Mouse (Mus musculus): ENCODE measurements around the gene Acot11. TPM values are rescaled to one million over a fixed set of nuclear protein-coding genes. Genes with fewer than 3 reads are reported as not detected.
A peak's percentile ranks its signal among the peaks of the same experiment; 100 is the strongest.
"Not testable (repeated sequence)": the region's sequence is repeated elsewhere in the genome, so short reads cannot be mapped to it uniquely, and the experiment has no call there.

The Acot11 gene
- total RNA-seq, 2 experiments from 2014 or later = 9.9 to 13.2 TPM

DNA sequence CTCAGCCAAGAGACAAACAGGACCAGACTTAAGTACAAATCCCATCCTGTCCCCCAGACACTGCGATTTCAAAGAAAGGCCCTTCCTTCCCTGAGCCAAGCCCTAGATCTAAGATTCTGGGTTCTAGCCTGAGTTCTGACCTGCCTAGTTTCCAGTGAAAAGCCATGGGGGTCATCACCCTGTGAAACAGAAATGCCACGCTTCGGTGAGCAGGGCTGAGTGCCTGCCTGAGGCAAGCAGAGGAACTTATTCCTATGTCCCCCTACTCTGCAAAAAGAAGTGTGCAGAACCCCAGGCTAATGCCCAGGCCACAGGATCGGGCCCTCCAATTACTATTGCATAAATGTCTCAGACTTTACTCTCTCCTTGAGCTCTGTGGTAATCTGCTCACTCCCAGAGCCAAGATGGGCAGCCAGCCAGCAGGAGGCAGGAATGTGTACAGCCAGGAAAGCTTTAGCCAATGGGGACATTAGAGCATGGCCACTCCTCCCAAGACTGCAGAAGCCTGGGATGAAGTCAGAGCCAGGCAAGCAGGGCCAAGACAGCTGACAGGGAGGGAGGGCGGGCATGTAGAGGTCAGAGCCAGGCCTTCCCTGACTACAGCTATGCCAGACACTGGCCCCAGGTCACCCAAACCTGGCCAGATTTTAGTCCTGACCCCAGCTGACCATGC is 26.5 kb downstream of the Acot11 start:
- DNase-seq (ENCODE audit: low spot score) = peak; percentile 98

DNA sequence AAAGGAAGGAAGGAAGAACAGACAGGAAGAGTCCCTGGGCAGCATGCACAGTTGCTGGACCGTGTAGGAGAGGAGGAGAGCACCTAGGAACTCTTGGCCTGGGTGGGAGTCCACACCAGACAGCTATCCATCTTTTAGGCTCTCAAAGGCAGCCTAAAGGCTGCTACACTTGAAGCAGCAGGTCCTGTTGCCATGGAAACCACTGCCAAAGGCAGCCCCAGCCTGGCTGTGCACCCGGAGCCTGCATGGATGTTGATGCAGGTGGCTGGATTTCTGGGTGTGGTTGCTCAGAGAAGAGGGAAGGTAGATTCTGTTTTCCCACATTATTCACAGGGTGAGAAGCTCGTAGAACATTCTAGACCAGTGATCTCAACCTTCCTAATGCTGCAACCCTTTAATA is 27.8 kb downstream of the Acot11 start:
- DNase-seq (ENCODE audit: low spot score) = no peak

DNA sequence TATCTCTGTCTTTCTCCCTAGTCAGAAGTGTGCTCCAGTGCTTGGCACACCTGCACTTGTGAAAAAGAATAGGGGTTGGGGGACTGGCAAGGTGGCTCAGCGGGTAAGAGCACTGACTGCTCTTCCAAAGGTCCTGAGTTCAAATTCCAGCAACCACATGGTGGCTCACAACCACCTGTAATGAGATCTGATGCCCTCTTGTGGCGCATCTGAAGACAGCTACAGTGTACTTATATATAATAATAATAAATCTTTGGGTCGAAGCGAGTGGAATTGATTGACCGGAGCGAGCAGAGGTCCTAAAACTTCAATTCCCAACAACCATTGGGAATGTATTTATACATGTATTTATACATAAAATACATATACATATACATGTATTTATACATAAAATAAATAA is 29.0 kb downstream of the Acot11 start:
- DNase-seq (ENCODE audit: low spot score) = not testable (repeated sequence)

DNA sequence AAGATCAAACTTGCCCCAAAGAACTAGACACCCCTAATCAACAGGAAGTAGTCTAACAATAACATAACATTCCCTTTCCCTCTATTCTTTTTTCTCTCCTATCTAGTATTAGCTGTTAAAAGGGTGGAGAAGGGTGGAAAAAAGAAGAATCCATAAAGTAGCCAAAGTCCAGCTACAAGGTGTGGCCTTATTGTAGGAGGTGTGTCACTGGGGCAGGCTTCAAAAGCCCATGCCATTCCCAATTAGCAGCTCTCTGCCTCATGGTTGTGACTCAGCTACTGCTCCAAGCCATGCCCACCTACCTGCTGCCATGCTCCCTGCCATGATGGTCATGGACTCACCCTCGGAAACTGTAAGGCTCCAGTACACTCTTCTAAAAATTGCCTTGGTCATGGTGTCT is 32.2 kb downstream of the Acot11 start:
- DNase-seq (ENCODE audit: low spot score) = no peak

DNA sequence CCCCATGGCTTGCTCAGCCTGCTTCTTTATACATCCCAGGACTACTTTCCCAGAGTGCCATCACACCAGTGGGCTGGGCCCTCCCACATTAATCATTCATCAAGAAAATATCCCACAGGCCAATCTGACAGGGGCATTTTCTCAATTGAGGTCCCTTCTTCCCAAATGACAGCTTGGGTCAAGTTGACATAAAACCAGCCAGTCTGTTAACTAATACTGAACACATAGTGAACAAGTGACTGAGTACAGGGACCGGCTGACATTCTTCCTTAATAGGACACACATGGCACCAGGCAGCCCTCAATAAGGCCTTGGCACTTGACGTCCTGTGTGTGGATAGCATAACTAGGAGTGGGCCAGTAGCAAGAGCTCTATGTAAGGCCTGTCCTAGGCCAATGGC is 35.5 kb downstream of the Acot11 start:
- DNase-seq (ENCODE audit: low spot score) = no peak

DNA sequence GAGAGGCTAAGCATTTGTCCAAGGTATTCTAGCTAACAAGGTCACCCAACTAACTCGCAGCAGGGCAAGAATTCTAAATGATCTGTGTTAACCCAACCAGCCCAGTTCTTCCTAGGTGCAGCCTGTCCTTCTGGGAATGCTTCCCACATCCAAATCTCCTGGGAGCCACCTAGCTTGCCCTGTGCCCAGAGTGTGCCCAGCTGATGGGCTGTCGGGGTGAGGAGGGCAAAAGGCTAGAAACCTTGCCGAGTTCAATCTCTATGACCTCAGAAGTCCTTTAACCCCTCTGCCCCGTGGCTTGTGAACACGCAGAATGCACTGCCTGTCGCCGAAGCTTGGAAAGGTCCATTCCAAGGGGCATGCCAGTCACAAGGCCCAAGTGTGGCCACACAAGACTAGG is 40.6 kb downstream of the Acot11 start:
- no peak for DNase-seq (ENCODE audit: low spot score)

DNA sequence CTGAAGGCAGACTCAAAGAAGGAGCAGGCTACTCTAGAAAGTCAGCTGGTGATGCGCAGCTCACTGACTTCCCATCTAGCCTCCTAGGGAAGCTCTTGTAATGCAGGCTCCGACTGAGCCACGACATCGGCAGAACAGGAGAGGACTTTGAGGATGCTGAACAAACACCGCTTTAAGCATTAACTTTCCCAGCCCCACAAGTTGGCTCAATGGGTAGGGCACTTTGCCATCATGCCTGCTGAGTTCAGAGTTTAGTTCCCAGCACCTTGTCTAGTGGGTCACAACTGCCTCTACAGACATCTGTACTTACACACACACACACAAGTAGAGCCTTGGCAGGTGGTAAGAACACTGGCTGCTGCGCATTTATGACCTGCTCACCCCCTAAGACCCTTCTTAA is 53.1 kb downstream of the Acot11 start:
- no peak for DNase-seq (ENCODE audit: low spot score)

DNA sequence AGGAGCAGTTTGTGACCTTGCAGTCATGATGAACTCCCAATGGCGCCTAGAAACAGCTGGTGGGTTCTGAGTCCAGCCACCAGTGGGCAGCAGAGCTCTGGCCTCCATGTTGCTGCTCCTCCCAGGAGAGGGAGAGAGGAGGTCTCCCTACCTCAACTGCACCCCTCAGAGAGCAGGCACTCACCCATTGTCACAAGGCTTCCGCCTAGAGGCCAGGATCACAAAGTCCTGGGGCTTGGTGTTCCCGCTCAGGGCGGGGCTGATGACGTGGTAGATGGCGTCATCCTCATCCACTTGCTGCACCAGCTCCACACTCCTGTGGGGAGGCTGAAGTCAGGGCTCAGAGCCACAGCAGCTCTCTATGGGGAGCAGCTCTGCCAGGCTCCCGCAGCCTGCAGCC is 55.1 kb downstream of the Acot11 start:
- peak; percentile 60 for DNase-seq (ENCODE audit: low spot score)

DNA sequence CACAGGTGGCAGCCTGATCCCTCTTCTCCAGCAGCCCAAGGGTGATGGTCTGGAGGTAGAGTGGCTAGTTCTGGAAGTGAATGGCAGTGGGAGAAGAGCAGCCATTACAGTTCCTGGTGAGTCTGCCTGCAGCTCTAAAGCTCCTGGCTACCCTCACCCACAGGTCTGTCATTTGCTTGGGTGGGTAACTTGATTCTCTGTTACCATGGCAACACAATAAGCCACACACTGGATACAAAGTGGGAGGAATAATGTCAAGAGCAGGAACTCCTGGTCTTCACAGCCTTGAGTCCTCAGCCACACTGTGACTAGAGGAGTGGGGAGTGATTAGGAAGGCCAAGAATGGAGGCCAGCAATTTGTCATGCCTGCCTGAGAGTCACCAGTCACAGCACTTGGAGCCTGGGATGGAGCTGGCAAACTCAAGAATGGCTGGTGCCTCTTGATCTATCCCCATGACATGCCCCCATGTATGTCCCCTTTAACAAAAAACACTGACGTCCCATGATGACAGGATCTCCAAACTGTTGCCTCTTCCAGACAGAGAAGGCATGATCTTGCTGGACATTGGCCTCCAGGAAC is 57.7 kb downstream of the Acot11 start:
- no peak for DNase-seq (ENCODE audit: low spot score)

DNA sequence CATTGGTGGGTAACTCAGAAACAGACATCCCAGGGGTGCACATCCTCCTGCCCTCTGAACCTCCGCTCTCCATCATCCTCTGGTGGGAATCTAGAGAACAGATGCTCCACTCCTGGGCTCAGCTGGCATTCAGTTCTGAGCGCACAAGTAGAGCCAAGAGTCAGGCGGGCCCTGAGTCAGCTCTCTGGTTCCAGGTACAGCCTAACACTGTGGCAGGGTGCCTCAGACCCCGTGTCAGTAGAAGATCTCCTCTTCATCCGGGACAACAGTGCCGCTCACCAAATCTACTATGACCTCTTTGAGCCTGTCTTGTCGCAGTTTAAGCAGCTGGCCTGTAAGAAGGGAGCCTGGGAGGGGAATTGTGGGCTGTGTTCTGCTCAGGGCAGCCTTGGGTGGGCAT is 58.9 kb downstream of the Acot11 start:
- no peak for DNase-seq (ENCODE audit: low spot score)

DNA sequence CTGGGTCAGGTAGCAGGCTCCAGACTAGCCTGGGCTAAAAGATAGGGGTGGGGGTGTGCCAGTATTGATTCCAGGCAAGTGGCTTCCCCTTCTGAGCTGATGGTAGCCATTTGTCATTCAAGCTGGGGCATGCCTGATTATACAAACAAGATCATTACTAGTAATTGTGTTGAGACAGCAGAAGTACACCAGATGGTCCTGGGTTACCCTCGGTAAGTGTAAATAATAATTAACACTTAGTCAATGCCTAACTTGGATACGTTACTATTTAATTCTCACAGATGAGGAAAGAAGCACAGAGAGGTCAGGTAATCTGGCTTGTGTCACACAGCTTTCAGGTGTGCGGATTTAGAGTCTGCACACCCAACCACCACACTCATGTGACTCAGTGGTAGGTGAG is 66.9 kb downstream of the Acot11 start:
- no peak for DNase-seq (ENCODE audit: low spot score)

DNA sequence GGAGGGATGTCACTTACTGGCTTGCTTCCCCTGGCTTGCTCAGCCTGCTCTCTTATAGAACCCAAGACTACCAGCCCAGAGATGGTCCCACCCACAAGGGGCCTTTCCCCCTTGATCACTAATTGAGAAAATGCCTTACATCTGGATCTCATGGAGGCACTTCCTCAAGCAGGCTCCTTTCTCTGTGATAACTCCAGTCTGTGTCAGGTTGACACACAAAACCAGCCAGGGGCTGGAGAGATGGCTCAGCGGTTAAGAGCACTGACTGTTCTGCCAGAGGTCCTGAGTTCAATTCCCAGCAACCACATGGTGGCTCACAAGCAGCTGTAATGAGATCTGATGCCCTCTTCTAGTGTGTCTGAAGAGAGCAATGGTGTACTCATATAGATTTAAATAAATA is 67.9 kb downstream of the Acot11 start:
- DNase-seq (ENCODE audit: low spot score) = not testable (repeated sequence)

DNA sequence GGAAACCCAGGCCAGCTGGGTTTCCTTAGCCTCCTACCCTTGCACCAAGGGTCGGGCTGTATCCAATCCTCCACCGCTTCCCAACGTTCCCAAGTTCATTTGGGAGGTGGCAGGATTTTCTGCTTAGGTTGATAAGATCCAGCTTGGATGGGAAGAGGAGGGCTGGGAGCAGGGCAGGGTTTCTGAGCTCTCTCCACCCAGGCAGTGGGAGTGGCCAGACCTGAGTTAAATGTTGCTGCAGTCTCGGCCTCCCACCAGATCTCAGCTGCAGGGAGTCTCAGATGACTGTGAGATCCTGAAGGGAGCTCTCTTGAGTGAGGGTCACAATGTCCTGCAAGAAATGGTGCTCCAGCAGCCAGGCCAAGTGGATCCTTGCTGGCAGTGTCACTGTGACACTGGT is 71.2 kb downstream of the Acot11 start, which contains the start of gene Fam151a:
Gene Fam151a, plus strand, starts transcription at position 254 of the 400 bp plus-strand sequence.
- no peak for DNase-seq (ENCODE audit: low spot score)

DNA sequence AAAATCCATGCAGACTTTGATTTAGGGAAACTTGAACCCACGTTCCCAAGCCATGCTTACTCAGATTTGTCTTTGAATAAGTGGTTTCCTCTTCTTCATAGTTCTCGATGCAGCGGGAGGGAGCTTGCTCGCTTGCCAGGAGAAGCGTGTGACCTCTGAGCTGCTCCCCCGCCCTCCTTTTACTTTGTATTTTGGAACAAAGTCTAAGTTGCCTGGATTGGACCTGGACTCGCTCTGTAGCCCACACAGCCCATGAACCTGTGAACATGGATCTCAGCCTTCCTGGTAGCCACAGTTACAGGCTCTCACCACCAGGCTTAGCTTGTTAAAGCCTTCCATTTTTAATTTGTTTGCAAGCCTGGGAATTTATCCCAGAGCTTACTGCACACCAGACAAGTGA is 74.0 kb downstream of the Acot11 start, which contains the start of gene Mroh7:
Gene Mroh7, minus strand, starts transcription at position 112 of the 400 bp plus-strand sequence.
- no peak for DNase-seq (ENCODE audit: low spot score)

DNA sequence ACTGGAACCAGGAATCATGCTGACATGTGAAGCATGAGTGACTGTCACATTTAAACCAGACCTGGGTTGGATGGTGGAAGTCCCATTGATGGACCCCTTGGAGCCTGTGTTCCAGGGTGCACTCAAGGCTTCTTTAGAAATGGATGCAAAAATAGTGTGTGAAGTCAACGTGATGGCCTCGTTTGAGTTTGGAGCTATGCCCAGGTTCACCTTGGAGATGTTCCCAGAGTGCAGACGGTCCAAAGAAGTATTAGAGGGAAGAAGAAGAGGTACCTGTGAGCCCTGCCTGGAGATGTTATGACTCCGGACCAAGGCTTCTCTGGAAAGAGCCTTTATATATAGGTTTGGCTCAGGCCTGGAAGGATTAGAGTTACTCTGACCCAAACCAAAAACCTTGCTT is 84.2 kb downstream of the Acot11 start:
- DNase-seq (ENCODE audit: low spot score) = peak; percentile 74

DNA sequence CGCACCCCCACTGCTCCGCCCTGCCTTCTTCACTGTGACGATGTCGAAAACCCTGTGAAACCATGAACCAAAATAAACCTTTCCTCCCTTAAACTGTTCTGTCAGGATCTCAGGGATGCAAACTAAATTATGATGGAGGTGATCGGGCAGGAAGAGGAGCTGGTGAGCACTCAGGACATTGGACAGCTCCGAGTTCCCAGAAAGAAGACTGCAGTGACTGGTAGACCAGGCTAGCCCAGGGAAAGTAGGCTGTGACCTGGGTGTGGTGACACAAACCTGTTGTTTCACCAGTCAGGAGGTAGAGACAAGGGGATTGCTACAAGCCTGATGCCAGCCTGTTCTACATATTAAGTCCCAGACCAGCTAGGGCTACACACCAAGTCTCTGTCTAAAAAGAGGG is 91.2 kb downstream of the Acot11 start:
- DNase-seq (ENCODE audit: low spot score) = no peak

DNA sequence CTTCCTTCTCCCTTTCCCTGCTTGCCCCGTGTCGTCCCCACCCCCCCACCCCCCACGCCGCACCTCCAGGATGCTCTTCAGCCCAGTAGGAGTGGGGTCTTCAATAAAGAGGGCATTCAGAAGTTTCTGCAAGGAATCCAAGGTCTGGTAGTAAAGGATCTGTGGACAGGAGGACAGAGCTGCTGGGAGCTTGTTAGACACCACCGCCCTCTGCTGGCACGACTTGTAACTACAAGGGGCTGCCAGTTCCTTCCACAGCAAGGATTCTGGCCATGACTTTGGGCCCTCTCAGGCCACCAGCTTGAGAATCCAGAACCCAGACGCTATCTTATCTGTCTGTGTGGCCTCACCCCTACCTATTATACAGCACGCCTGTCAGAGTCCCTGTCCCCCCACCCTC is 96.4 kb downstream of the Acot11 start:
- DNase-seq (ENCODE audit: low spot score) = peak; percentile 66

DNA sequence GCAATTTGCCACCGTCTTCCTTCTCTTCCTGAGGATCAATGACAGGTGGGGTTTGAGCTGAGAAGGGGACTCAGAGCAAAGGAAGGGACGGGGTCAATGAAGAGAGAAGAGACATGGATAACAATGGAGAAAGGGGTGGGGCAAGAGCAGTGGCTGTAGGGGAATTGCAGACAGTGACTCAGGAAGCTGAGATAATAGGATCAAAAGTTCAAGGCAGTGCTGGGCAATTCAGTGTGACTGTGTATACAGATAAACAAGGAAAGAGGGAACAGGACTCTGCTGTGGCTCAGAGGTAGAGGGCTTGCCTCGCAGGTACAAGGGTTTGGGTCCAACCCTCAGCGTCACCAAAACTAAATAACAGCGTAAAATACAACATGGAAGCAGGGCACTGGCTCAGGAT is 96.8 kb downstream of the Acot11 start:
- no peak for DNase-seq (ENCODE audit: low spot score)

DNA sequence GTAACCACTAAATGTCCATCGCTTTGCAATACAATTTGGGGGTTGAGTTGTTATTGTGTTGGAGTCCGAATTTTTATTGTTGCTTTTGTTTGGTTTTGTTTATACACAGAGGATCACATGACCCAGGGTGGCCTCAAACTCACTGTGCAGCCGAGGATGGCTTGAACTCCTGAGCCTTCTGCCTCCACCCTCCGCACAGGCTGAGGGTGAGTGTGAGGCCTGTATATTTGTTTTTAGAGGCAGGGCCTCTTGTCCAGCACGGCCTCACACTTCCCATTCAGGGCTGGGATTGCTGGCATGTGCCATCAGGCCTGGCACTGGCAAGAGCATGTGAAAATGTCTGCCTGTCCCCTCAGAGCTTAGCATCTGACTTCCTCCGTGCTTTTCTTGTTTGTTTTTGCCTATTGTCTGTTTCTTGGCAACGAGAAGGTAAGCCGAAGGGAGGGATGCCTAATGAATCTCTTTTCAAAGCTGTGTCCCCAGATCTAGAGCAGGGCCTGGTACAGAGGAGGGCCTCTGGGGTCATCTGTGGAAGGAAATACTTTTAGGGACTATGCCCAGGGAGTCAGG is 99.6 kb downstream of the Acot11 start:
- no peak for DNase-seq (ENCODE audit: low spot score)

DNA sequence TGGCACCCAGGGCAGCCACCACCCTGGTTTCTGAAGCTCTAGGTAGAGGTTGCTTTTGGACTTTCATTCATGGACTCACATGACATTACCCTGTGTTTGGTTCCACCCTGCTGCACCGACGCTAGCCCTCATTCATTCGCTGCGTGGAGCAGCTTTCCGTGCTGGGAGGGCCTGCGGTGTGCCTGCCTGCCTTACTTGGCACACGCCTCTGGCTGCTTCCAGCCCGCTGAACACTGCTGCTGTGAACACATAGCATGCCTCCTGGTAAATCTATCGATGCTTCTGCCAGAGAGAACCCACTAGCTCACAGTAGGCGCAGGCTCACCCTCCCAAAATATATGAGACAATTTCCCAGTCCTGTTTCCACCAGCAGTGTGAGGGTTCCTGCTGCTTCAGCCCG is 100.4 kb downstream of the Acot11 start:
- no peak for DNase-seq (ENCODE audit: low spot score)

DNA sequence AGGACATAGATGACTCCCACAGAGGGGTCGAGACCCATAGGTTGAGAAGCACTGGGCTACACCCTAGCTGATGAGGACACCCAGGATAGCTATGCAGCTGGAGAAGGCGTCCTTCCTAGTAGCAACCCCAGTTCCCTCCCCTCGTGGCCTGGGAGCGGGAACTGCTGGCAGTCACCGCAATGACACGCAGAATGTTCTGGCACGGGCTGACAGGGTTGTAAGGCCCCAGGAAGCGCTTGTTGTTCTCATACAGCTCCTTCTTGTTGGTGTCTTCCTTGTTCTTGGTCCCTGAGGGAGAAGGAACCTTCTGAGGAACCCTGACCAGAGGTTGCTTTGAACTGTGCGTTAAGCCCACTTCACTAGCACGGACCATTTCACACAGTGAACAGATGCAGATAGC is 100.8 kb downstream of the Acot11 start:
- no peak for DNase-seq (ENCODE audit: low spot score)

DNA sequence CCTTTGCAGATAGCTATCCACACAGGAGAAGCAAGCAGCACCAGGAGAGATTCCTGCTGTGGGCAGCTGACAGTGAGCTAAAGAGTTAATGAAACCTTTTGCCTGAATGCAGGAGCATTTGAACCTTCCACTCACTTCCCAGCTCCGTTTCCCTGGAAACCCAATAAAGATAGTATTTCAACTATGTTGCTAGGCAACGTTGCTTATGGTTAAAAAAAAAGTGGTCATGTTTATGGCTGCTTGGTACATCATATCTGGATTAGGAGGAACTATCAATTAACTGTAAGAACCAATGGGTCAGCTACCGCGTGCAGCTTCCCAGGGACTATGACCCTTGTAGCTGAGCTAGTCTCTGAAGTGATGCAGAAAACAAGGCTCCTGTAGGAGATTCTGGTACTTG is 104.0 kb downstream of the Acot11 start:
- DNase-seq (ENCODE audit: low spot score) = no peak

DNA sequence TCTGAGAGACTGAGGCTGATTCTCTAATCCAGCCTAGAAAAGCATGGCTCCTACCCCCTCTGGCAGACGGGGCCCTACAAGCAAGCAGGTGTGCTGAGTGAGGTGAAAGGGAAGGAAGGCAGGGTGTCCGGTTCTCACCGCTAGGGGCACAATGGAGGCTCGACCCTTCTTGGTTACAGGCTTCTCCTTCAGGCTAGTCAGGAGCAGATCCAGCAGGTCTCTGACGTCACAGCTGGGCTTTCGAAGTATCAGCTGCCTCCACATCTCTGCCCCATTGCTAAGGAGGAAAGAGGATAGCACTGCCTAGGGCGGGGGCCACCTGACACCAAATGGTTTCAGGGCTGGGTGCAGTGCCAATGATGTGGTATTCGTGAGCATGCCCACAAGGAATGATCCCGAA is 104.8 kb downstream of the Acot11 start:
- DNase-seq (ENCODE audit: low spot score) = peak; percentile 57

All from gastrocnemius, adult 18-20 months (tissue).